Mouse (Mus musculus): ENCODE measurements around the gene Usp15. TPM values are rescaled to one million over a fixed set of nuclear protein-coding genes. Genes with fewer than 3 reads are reported as not detected.

Usp15 gene
- total and polyA plus RNA-seq, 3 experiments = 14.5 to 103 (median 86.4) TPM

- Histone ChIP-seq H3K79me2 (replicated peaks; ENCODE audit: control insufficient read depth, insufficient read depth, low read length) (no peaks in the 10 kb centered on the region), H3K9ac (ENCODE audit: low read depth, low read length) (no peak overlapping the region), H3K27ac (peak overlapping the region; percentile 36), H3K36me3 (ENCODE audit: control insufficient read depth, insufficient read depth, low read length) (peaks cover 9% of the 10 kb centered on the region), H3K4me3 (no peak overlapping the region), H3K4me1 (ENCODE audit: control insufficient read depth, insufficient read depth, low read length) (peaks cover 8% of the 10 kb centered on the region), H3K27me3 (ENCODE audit: control insufficient read depth, insufficient read depth, low read length) (no peaks in the 10 kb centered on the region)
- intact Hi-C loops (cut with DNase I) = no loop called here
- TF ChIP-seq POLR2A (IDR thresholded peaks at IDR 0.05; ENCODE audit: insufficient read depth, low read depth, low read length) (no peak; the same call in 1 of the 2 replicates), EP300 (IDR thresholded peaks at IDR 0.05; ENCODE audit: insufficient read depth, low read depth, low read length) (0 out of 2 replicates have a peak, but pooled peaks have one; percentile 37)
- peak; percentile 33 to 62 for DNase-seq
- WGBS = 44% methylated on average over 6 of the region's 6 CpGs
These were observed 49.6 kb downstream of the Usp15 start for GRCm38 (mm10) chr10:123147180-123147579.

GRCm38 (mm10) chr10:123146349-123146748 lies 50.4 kb downstream of the Usp15 start:
- H3K79me2 ChIP-seq (replicated peaks; ENCODE audit: control insufficient read depth, insufficient read depth, low read length) = no peaks in the 10 kb centered on the region
- WGBS = 88% methylated on average over 2 of the region's 2 CpGs
- no peak overlapping the region for H3K9ac ChIP-seq (ENCODE audit: low read depth, low read length)
- H3K27me3 ChIP-seq (ENCODE audit: control insufficient read depth, insufficient read depth, low read length) = no peaks in the 10 kb centered on the region
- H3K4me3 ChIP-seq = no peak overlapping the region
- no peak for DNase-seq
- intact Hi-C loops (cut with DNase I) = no loop called here
- no peak overlapping the region for H3K27ac ChIP-seq
- TF ChIP-seq POLR2A (IDR thresholded peaks at IDR 0.05; ENCODE audit: insufficient read depth, low read depth, low read length) (no peak), CTCF (IDR thresholded peaks at IDR 0.05) (no peak), EP300 (IDR thresholded peaks at IDR 0.05; ENCODE audit: insufficient read depth, low read depth, low read length) (no peak)
- H3K36me3 ChIP-seq (ENCODE audit: control insufficient read depth, insufficient read depth, low read length) = peaks cover 9% of the 10 kb centered on the region
- peaks cover 8% of the 10 kb centered on the region for H3K4me1 ChIP-seq (ENCODE audit: control insufficient read depth, insufficient read depth, low read length)

- H3K79me2 ChIP-seq (replicated peaks; ENCODE audit: control insufficient read depth, insufficient read depth, low read length) = no peaks in the 10 kb centered on the region
- H3K4me1 ChIP-seq (ENCODE audit: control insufficient read depth, insufficient read depth, low read length) = peaks cover 8% of the 10 kb centered on the region
- no peak for TF ChIP-seq POLR2A (IDR thresholded peaks at IDR 0.05; ENCODE audit: insufficient read depth, low read depth, low read length)
- no peak for TF ChIP-seq EP300 (IDR thresholded peaks at IDR 0.05; ENCODE audit: insufficient read depth, low read depth, low read length)
- no peak for TF ChIP-seq CTCF (IDR thresholded peaks at IDR 0.05)
- peak in 1 of 2 experiments; percentile 17 for DNase-seq
- 73% methylated on average over 8 of the region's 8 CpGs for WGBS
- no peaks in the 10 kb centered on the region for H3K27me3 ChIP-seq (ENCODE audit: control insufficient read depth, insufficient read depth, low read length)
- H3K4me3 ChIP-seq = no peak overlapping the region
- peaks cover 9% of the 10 kb centered on the region for H3K36me3 ChIP-seq (ENCODE audit: control insufficient read depth, insufficient read depth, low read length)
- peak overlapping the region; percentile 21; the same call in 1 of the 2 replicates for H3K27ac ChIP-seq
- intact Hi-C loops (cut with DNase I) = no loop called here
- no peak overlapping the region for H3K9ac ChIP-seq (ENCODE audit: low read depth, low read length)
These were observed 52.5 kb downstream of the Usp15 start for GRCm38 (mm10) chr10:123144256-123144655.

GRCm38 (mm10) chr10:123142395-123143050 lies 54.3 kb downstream of the Usp15 start:
- DNase-seq = no peak
- H3K79me2 ChIP-seq (replicated peaks; ENCODE audit: control insufficient read depth, insufficient read depth, low read length) = no peaks in the 10 kb centered on the region
- no peak overlapping the region for H3K9ac ChIP-seq (ENCODE audit: low read depth, low read length)
- whole genome bisulfite sequencing = 87% methylated on average over 5 of the region's 5 CpGs
- no peak for TF ChIP-seq EP300 (IDR thresholded peaks at IDR 0.05; ENCODE audit: insufficient read depth, low read depth, low read length)
- no peak for TF ChIP-seq POLR2A (IDR thresholded peaks at IDR 0.05; ENCODE audit: insufficient read depth, low read depth, low read length)
- no peak for TF ChIP-seq CTCF (IDR thresholded peaks at IDR 0.05)
- H3K27ac ChIP-seq = no peak overlapping the region
- peaks cover 3% of the 10 kb centered on the region for H3K4me1 ChIP-seq (ENCODE audit: control insufficient read depth, insufficient read depth, low read length)
- H3K36me3 ChIP-seq (ENCODE audit: control insufficient read depth, insufficient read depth, low read length) = peaks cover 9% of the 10 kb centered on the region
- intact Hi-C loops (cut with DNase I) = no loop called here
- H3K27me3 ChIP-seq (ENCODE audit: control insufficient read depth, insufficient read depth, low read length) = no peaks in the 10 kb centered on the region
- no peak overlapping the region for H3K4me3 ChIP-seq

GRCm38 (mm10) chr10:123135818-123136217 lies 61.0 kb downstream of the Usp15 start:
- Histone ChIP-seq H3K79me2 (replicated peaks; ENCODE audit: control insufficient read depth, insufficient read depth, low read length) (peaks cover 2% of the 10 kb centered on the region; the same call in 1 of the 2 replicates), H3K36me3 (ENCODE audit: control insufficient read depth, insufficient read depth, low read length) (no peaks in the 10 kb centered on the region; the same call in 1 of the 2 replicates), H3K4me3 (no peak overlapping the region), H3K27me3 (ENCODE audit: control insufficient read depth, insufficient read depth, low read length) (no peaks in the 10 kb centered on the region), H3K4me1 (ENCODE audit: control insufficient read depth, insufficient read depth, low read length) (no peaks in the 10 kb centered on the region), H3K9ac (ENCODE audit: low read depth, low read length) (no peak overlapping the region), H3K27ac (no peak overlapping the region)
- WGBS = 47% methylated on average over 10 of the region's 10 CpGs
- intact Hi-C loops (cut with DNase I) = no loop called here
- TF ChIP-seq EP300 (IDR thresholded peaks at IDR 0.05; ENCODE audit: insufficient read depth, low read depth, low read length) = no peak
- no peak for TF ChIP-seq CTCF (IDR thresholded peaks at IDR 0.05)
- no peak for TF ChIP-seq POLR2A (IDR thresholded peaks at IDR 0.05; ENCODE audit: insufficient read depth, low read depth, low read length)
- DNase-seq = no peak

- H3K4me1 ChIP-seq (ENCODE audit: control insufficient read depth, insufficient read depth, low read length) = no peaks in the 10 kb centered on the region
- TF ChIP-seq POLR2A (IDR thresholded peaks at IDR 0.05; ENCODE audit: insufficient read depth, low read depth, low read length) (no peak), EP300 (IDR thresholded peaks at IDR 0.05; ENCODE audit: insufficient read depth, low read depth, low read length) (no peak), CTCF (IDR thresholded peaks at IDR 0.05) (no peak)
- H3K9ac ChIP-seq (ENCODE audit: low read depth, low read length) = no peak overlapping the region
- no peaks in the 10 kb centered on the region for H3K27me3 ChIP-seq (ENCODE audit: control insufficient read depth, insufficient read depth, low read length)
- intact Hi-C loops (cut with DNase I) = no loop called here
- no peak overlapping the region for H3K27ac ChIP-seq
- no peaks in the 10 kb centered on the region; the same call in 1 of the 2 replicates for H3K36me3 ChIP-seq (ENCODE audit: control insufficient read depth, insufficient read depth, low read length)
- peaks cover 2% of the 10 kb centered on the region; the same call in 1 of the 2 replicates for H3K79me2 ChIP-seq (replicated peaks; ENCODE audit: control insufficient read depth, insufficient read depth, low read length)
- 91% methylated on average over 10 of the region's 10 CpGs for WGBS
- DNase-seq = no peak
- no peak overlapping the region for H3K4me3 ChIP-seq
These were observed 65.3 kb downstream of the Usp15 start for GRCm38 (mm10) chr10:123131487-123131886.
